In the genomic region with DNA sequence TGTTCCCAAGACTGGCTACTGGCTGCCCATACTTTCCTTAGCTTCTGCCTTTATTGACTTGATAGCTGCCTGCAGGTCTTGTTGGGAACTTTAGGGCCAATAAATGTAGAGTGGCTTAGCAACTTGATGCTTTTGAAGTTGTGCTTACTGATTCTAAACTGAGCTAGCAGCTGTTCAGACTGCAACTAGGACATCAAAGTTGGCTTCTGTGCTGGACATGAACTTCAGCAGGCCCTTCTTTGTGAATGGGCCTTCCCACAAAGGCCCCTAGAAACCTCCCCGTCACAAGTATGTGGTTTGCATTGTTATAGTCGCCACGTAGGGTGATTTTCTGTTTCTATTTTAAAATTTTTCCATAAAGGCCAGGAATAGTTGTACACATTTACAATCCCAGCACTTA, we compare ENCODE assay signal across 26 mouse cellular contexts.
"Had no signal": no experiment of that assay in that cellular context is flagged by ENCODE, and none has a peak within 500 bp of the region (broad histone marks: within the 10 kb centered on the region; RNA-seq: fewer than 3 reads in every experiment).

No protein-coding gene starts in this region.

- H3K4me3 ChIP-seq: heart, embryonic 13.5 days; heart, embryonic 15.5 days; hindbrain, embryonic 13.5 days; hindbrain, embryonic 15.5 days; kidney, embryonic 15.5 days; limb, embryonic 13.5 days; limb, embryonic 15.5 days; liver, embryonic 12.5 days had no signal

- H3K9ac ChIP-seq: heart, embryonic 13.5 days; heart, embryonic 15.5 days; hindbrain, embryonic 13.5 days; hindbrain, embryonic 15.5 days; kidney, embryonic 15.5 days; limb, embryonic 13.5 days; limb, embryonic 15.5 days; liver, embryonic 12.5 days; liver, embryonic 14.5 days had no signal

- DNase-seq: gastrocnemius, postnatal 10 days; gastrocnemius, postnatal 36 days; heart, adult 18-20 months; heart, postnatal 10 days; heart, postnatal 36 days; kidney, adult 11 months; kidney, adult 2 months; kidney, adult 9 months; kidney, postnatal 14 days; kidney, postnatal 36 days; layer of hippocampus, adult 9-11 months; layer of hippocampus, postnatal 36 days; left cerebral cortex, postnatal 4 days had no signal

- H3K27ac ChIP-seq: heart, embryonic 13.5 days; heart, embryonic 15.5 days; hindbrain, embryonic 13.5 days; hindbrain, embryonic 15.5 days; hindbrain, postnatal 0 days; kidney, embryonic 15.5 days; kidney, postnatal 0 days; limb, embryonic 13.5 days; limb, embryonic 15.5 days; liver, embryonic 12.5 days; liver, embryonic 14.5 days had no signal

- H3K27me3 ChIP-seq: heart, embryonic 13.5 days; heart, embryonic 15.5 days; hindbrain, embryonic 13.5 days; hindbrain, embryonic 15.5 days; kidney, embryonic 15.5 days; limb, embryonic 13.5 days; limb, embryonic 15.5 days; liver, embryonic 12.5 days had no signal

- H3K4me2 ChIP-seq: heart, embryonic 11.5 days; heart, embryonic 13.5 days; heart, embryonic 15.5 days; hindbrain, embryonic 13.5 days; hindbrain, embryonic 15.5 days; kidney, embryonic 15.5 days; limb, embryonic 13.5 days; limb, embryonic 15.5 days; liver, embryonic 12.5 days had no signal

- H3K36me3 ChIP-seq: heart, embryonic 13.5 days; heart, embryonic 15.5 days; hindbrain, embryonic 13.5 days; hindbrain, embryonic 15.5 days; kidney, embryonic 15.5 days; limb, embryonic 13.5 days; limb, embryonic 15.5 days; liver, embryonic 12.5 days had no signal

- ATAC-seq: hindbrain, postnatal 0 days; intestine, embryonic 16.5 days; liver, embryonic 12.5 days had no signal

- H3K4me1 ChIP-seq: hindbrain, embryonic 15.5 days; liver, embryonic 12.5 days had no signal

- H3K9me3 ChIP-seq: heart, embryonic 13.5 days; heart, embryonic 15.5 days; hindbrain, embryonic 13.5 days; hindbrain, embryonic 15.5 days; kidney, embryonic 15.5 days; limb, embryonic 13.5 days; limb, embryonic 15.5 days; liver, embryonic 12.5 days had no signal
